Mouse (Mus musculus) MEL-GATA-1-ER (cell line): ENCODE measurements around the gene Lrcol1.
A peak's percentile ranks its signal among the peaks of the same experiment; 100 is the strongest.

Source experiments
- DNase-seq: peaks from one replicate; pipeline ENCODE4 v3.0.0-alpha.2; 2012; ENCODE audit warnings: low read depth; ENCODE audit errors: extremely low read depth

Gene Lrcol1

GRCm38 (mm10) chr5:110344524-110344923 lies at the start of gene Lrcol1:
Gene Lrcol1 (plus strand): TSS chr5:110344730.
- DNase-seq: no peak

- no peak for DNase-seq
Observed at GRCm38 (mm10) chr5:110296637-110297036, 47.9 kb upstream of the Lrcol1 start.

- no peak for DNase-seq
Observed at GRCm38 (mm10) chr5:110300591-110300990, 43.9 kb upstream of the Lrcol1 start.

GRCm38 (mm10) chr5:110308861-110309260 lies 35.7 kb upstream of the Lrcol1 start:
- no peak for DNase-seq

GRCm38 (mm10) chr5:110313127-110313526 lies 31.4 kb upstream of the Lrcol1 start:
- no peak for DNase-seq

- no peak for DNase-seq
Observed at GRCm38 (mm10) chr5:110330508-110330907, 14.0 kb upstream of the Lrcol1 start.

- no peak for DNase-seq
Observed at GRCm38 (mm10) chr5:110338792-110339191, 5.7 kb upstream of the Lrcol1 start.

GRCm38 (mm10) chr5:110342648-110343284 lies 1.8 kb upstream of the Lrcol1 start, which contains the start of gene P2rx2:
Gene P2rx2 (minus strand): TSS chr5:110343212.
- DNase-seq: no peak

- no peak for DNase-seq
Observed at GRCm38 (mm10) chr5:110345553-110345952, 1.0 kb downstream of the Lrcol1 start.

- no peak for DNase-seq
Observed at GRCm38 (mm10) chr5:110347006-110347405, 2.5 kb downstream of the Lrcol1 start.

- peak; percentile 16 for DNase-seq
Observed at GRCm38 (mm10) chr5:110354716-110355115, 10.2 kb downstream of the Lrcol1 start.

- peak; percentile 53 for DNase-seq
Observed at GRCm38 (mm10) chr5:110357531-110358179, 13.1 kb downstream of the Lrcol1 start.

GRCm38 (mm10) chr5:110361465-110361864 lies 16.9 kb downstream of the Lrcol1 start:
- DNase-seq: no peak

GRCm38 (mm10) chr5:110362813-110363178 lies 18.3 kb downstream of the Lrcol1 start:
- DNase-seq: no peak

- no peak for DNase-seq
Observed at GRCm38 (mm10) chr5:110363179-110363821, 18.8 kb downstream of the Lrcol1 start.

- no peak for DNase-seq
Observed at GRCm38 (mm10) chr5:110363822-110364545, 19.5 kb downstream of the Lrcol1 start.

- peak; percentile 16 for DNase-seq
Observed at GRCm38 (mm10) chr5:110376802-110377433, 32.4 kb downstream of the Lrcol1 start.

- DNase-seq: no peak
Observed at GRCm38 (mm10) chr5:110378181-110378583, 33.7 kb downstream of the Lrcol1 start.

GRCm38 (mm10) chr5:110379086-110379485 lies 34.6 kb downstream of the Lrcol1 start:
- DNase-seq: no peak

GRCm38 (mm10) chr5:110379823-110380222 lies 35.3 kb downstream of the Lrcol1 start:
- no peak for DNase-seq

- DNase-seq: no peak
Observed at GRCm38 (mm10) chr5:110384491-110384890, 40.0 kb downstream of the Lrcol1 start.
